Mouse (Mus musculus) retina, adult 2 months (tissue): ENCODE measurements around the gene Smim1.

Source experiments
- DNase-seq: peaks from one replicate; pipeline ENCODE4 v3.0.0-alpha.2; 2012; ENCODE audit warnings: low read depth, low spot score

The Smim1 gene

GRCm38 (mm10) chr4:154025641-154026440 lies at the start of gene Smim1:
TSS of gene Smim1 (minus strand) at chr4:154026230.
- DNase-seq: no peak

GRCm38 (mm10) chr4:154071941-154072340 lies 45.9 kb upstream of the Smim1 start:
- no peak for DNase-seq

GRCm38 (mm10) chr4:154071521-154071920 lies 45.5 kb upstream of the Smim1 start:
- no peak for DNase-seq

- DNase-seq: no peak
These were observed 44.9 kb upstream of the Smim1 start for GRCm38 (mm10) chr4:154070896-154071295.

- peak; percentile 6 for DNase-seq
These were observed 39.1 kb upstream of the Smim1 start for GRCm38 (mm10) chr4:154064827-154065773.

- no peak for DNase-seq
These were observed 31.7 kb upstream of the Smim1 start for GRCm38 (mm10) chr4:154057696-154058095.

GRCm38 (mm10) chr4:154056661-154057060 lies 30.6 kb upstream of the Smim1 start:
- DNase-seq: no peak

GRCm38 (mm10) chr4:154056046-154056445 lies 30.0 kb upstream of the Smim1 start:
- no peak for DNase-seq

GRCm38 (mm10) chr4:154055482-154055881 lies 29.5 kb upstream of the Smim1 start:
- DNase-seq: no peak

GRCm38 (mm10) chr4:154053065-154053464 lies 27.0 kb upstream of the Smim1 start:
- DNase-seq: no peak

- no peak for DNase-seq
These were observed 25.4 kb upstream of the Smim1 start for GRCm38 (mm10) chr4:154051401-154051800.

GRCm38 (mm10) chr4:154045837-154046236 lies 19.8 kb upstream of the Smim1 start:
- DNase-seq: no peak

GRCm38 (mm10) chr4:154042577-154042976 lies 16.5 kb upstream of the Smim1 start, which contains the start of gene Ccdc27:
TSS of gene Ccdc27 (minus strand) at chr4:154042677.
- no peak for DNase-seq

GRCm38 (mm10) chr4:154037123-154037522 lies 11.1 kb upstream of the Smim1 start:
- DNase-seq: no peak

GRCm38 (mm10) chr4:154028646-154029045 lies 2.6 kb upstream of the Smim1 start:
- no peak for DNase-seq

GRCm38 (mm10) chr4:154028066-154028465 lies 2.0 kb upstream of the Smim1 start:
- DNase-seq: no peak

- no peak for DNase-seq
These were observed 371 bp upstream of the Smim1 start for GRCm38 (mm10) chr4:154026441-154026761.

- DNase-seq: no peak
These were observed 1.1 kb downstream of the Smim1 start for GRCm38 (mm10) chr4:154024729-154025521.

- no peak for DNase-seq
These were observed 2.1 kb downstream of the Smim1 start for GRCm38 (mm10) chr4:154023754-154024601.

GRCm38 (mm10) chr4:154022844-154023243 lies 3.2 kb downstream of the Smim1 start:
- no peak for DNase-seq

- no peak for DNase-seq
These were observed 3.6 kb downstream of the Smim1 start for GRCm38 (mm10) chr4:154022407-154022806.
